Mouse (Mus musculus) forebrain, embryonic 11.5 days (tissue): ENCODE measurements at regions not wholly inside any gene's neighbourhood (a gene's known extent, or its start where the extent isn't known, plus 50 kb on each side); places are given as distances from the start of the nearest gene placed in this dataset.

Experiments used
- ATAC-seq: fragments of 200-750 bp; cut with Nextera tagmentation; replicated peaks from 2 replicates; pipeline ENCODE4 v1.8.0; 2017; ENCODE audit warnings: moderate TSS enrichment; ENCODE audit not compliant: low FRiP score
- DNase-seq: peaks from one replicate; pipeline ENCODE4 v3.0.0-alpha.2; 2017; ENCODE audit warnings: low spot score
- H3K27ac ChIP-seq: fragments of 300-500 bp; sonication (generic); 2 replicates; pipeline ENCODE4 v1.5.1; 2014; ENCODE audit warnings: low read depth, low read length
- H3K27me3 ChIP-seq: fragments of 300-500 bp; sonication (generic); 2 replicates; pipeline ENCODE4 v1.6.1; 2014; ENCODE audit warnings: mild to moderate bottlenecking, low read length, mixed read lengths; ENCODE audit not compliant: control insufficient read depth, insufficient read depth
- H3K36me3 ChIP-seq: fragments of 300-500 bp; sonication (generic); 2 replicates; pipeline ENCODE4 v1.6.1; 2014; ENCODE audit warnings: mild to moderate bottlenecking, low read length, moderate library complexity, mixed read lengths; ENCODE audit not compliant: control insufficient read depth, insufficient read depth
- H3K4me1 ChIP-seq: fragments of 300-500 bp; sonication (generic); replicated peaks from 2 replicates; pipeline ENCODE4 v1.6.1; 2014; ENCODE audit warnings: low read length, mixed read lengths; ENCODE audit not compliant: control insufficient read depth, insufficient read depth
- H3K4me2 ChIP-seq: fragments of 300-500 bp; sonication (generic); 2 replicates; pipeline ENCODE4 v1.6.1; 2014; ENCODE audit warnings: low read depth, mild to moderate bottlenecking, low read length, moderate library complexity, mixed read lengths; ENCODE audit not compliant: severe bottlenecking
- H3K4me3 ChIP-seq: fragments of 300-500 bp; sonication (generic); 2 replicates; pipeline ENCODE4 v1.5.1; 2014; ENCODE audit warnings: low read depth, low read length
- H3K9ac ChIP-seq: fragments of 300-500 bp; sonication (generic); 2 replicates; pipeline ENCODE4 v1.6.1; 2014; ENCODE audit warnings: low read length
- H3K9me3 ChIP-seq: fragments of 300-500 bp; sonication (generic); 2 replicates; pipeline ENCODE4 v1.6.1; 2016; ENCODE audit warnings: low read length, mixed read lengths; ENCODE audit not compliant: control insufficient read depth
- WGBS: fragments of 180-500 bp; shearing (Covaris S2); extraction: QIAGEN DNeasy Blood & Tissue Kit; methylation state at CpG from one replicate; pipeline ENCODE4 v1.1.7; 2014; 5-methylcytosine and 5-hydroxymethylcytosine counted together

- ATAC-seq (no peak), DNase-seq (no peak)
- no peaks in the 10 kb centered on the region for H3K9me3 ChIP-seq
- peaks cover 11% of the 10 kb centered on the region for H3K4me1 ChIP-seq
- no peak overlapping the region for H3K4me3 ChIP-seq
- no peak overlapping the region for H3K4me2 ChIP-seq
- no peaks in the 10 kb centered on the region for H3K27me3 ChIP-seq
- no peak overlapping the region for H3K9ac ChIP-seq
- WGBS: 94% methylated on average over 4 of the region's 4 CpGs
- no peak overlapping the region for H3K27ac ChIP-seq
- H3K36me3 ChIP-seq: no peaks in the 10 kb centered on the region
Observed at GRCm38 (mm10) chr6:50980311-50980710, 326.1 kb upstream of the Npvf start.

- no peak for ATAC-seq
- Histone ChIP-seq H3K27me3 (no peaks in the 10 kb centered on the region), H3K9me3 (no peaks in the 10 kb centered on the region), H3K4me2 (no peak overlapping the region), H3K4me1 (peaks cover 11% of the 10 kb centered on the region), H3K36me3 (no peaks in the 10 kb centered on the region), H3K27ac (no peak overlapping the region), H3K4me3 (no peak overlapping the region), H3K9ac (no peak overlapping the region)
- no peak for DNase-seq
- WGBS: 60% methylated on average over 7 of the region's 7 CpGs
Observed at GRCm38 (mm10) chr6:50981702-50982309, 327.6 kb upstream of the Npvf start.

GRCm38 (mm10) chr6:50982856-50983255 lies 328.6 kb upstream of the Npvf start:
- H3K27me3 ChIP-seq: no peaks in the 10 kb centered on the region
- ATAC-seq (no peak), DNase-seq (no peak)
- no peak overlapping the region for H3K27ac ChIP-seq
- H3K4me2 ChIP-seq: no peak overlapping the region
- no peak overlapping the region for H3K9ac ChIP-seq
- no peaks in the 10 kb centered on the region for H3K36me3 ChIP-seq
- peaks cover 4% of the 10 kb centered on the region for H3K4me1 ChIP-seq
- 65% methylated on average over 4 of the region's 4 CpGs for WGBS
- H3K4me3 ChIP-seq: no peak overlapping the region
- H3K9me3 ChIP-seq: no peaks in the 10 kb centered on the region

GRCm38 (mm10) chr6:50983511-50984099 lies 329.4 kb upstream of the Npvf start:
- H3K4me1 ChIP-seq: peaks cover 4% of the 10 kb centered on the region
- no peak for DNase-seq
- no peak overlapping the region for H3K4me3 ChIP-seq
- no peaks in the 10 kb centered on the region for H3K27me3 ChIP-seq
- H3K36me3 ChIP-seq: no peaks in the 10 kb centered on the region
- ATAC-seq: no peak
- H3K9ac ChIP-seq: no peak overlapping the region
- WGBS: 40% methylated on average over 8 of the region's 8 CpGs
- H3K4me2 ChIP-seq: no peak overlapping the region
- H3K9me3 ChIP-seq: no peaks in the 10 kb centered on the region
- no peak overlapping the region for H3K27ac ChIP-seq

GRCm38 (mm10) chr6:50984157-50984905 lies 330.1 kb upstream of the Npvf start:
- no peak overlapping the region for H3K4me3 ChIP-seq
- WGBS: 62% methylated on average over 11 of the region's 11 CpGs
- DNase-seq: no peak
- H3K27me3 ChIP-seq: no peaks in the 10 kb centered on the region
- no peaks in the 10 kb centered on the region for H3K9me3 ChIP-seq
- H3K4me2 ChIP-seq: no peak overlapping the region
- no peak overlapping the region for H3K27ac ChIP-seq
- no peak overlapping the region for H3K9ac ChIP-seq
- no peaks in the 10 kb centered on the region for H3K36me3 ChIP-seq
- no peak for ATAC-seq
- H3K4me1 ChIP-seq: peaks cover 4% of the 10 kb centered on the region

- no peak overlapping the region for H3K27ac ChIP-seq
- no peak overlapping the region for H3K9ac ChIP-seq
- H3K4me3 ChIP-seq: no peak overlapping the region
- H3K4me1 ChIP-seq: peaks cover 4% of the 10 kb centered on the region
- no peak overlapping the region for H3K4me2 ChIP-seq
- no peaks in the 10 kb centered on the region for H3K27me3 ChIP-seq
- WGBS: 74% methylated on average over 9 of the region's 9 CpGs
- DNase-seq: no peak
- ATAC-seq: no peak
- no peaks in the 10 kb centered on the region for H3K36me3 ChIP-seq
- no peaks in the 10 kb centered on the region for H3K9me3 ChIP-seq
Observed at GRCm38 (mm10) chr6:50986270-50986924, 332.2 kb upstream of the Npvf start.

GRCm38 (mm10) chr6:50988561-50988960 lies 334.3 kb upstream of the Npvf start:
- DNase-seq (no peak), ATAC-seq (no peak)
- Histone ChIP-seq H3K9ac (no peak overlapping the region), H3K36me3 (no peaks in the 10 kb centered on the region), H3K4me2 (no peak overlapping the region), H3K4me3 (no peak overlapping the region), H3K9me3 (no peaks in the 10 kb centered on the region), H3K4me1 (peaks cover 4% of the 10 kb centered on the region), H3K27ac (no peak overlapping the region), H3K27me3 (no peaks in the 10 kb centered on the region)
- 84% methylated on average over 3 of the region's 3 CpGs for WGBS

- Histone ChIP-seq H3K27me3 (no peaks in the 10 kb centered on the region), H3K4me2 (no peak overlapping the region), H3K9ac (no peak overlapping the region), H3K4me3 (no peak overlapping the region), H3K4me1 (no peaks in the 10 kb centered on the region), H3K27ac (no peak overlapping the region), H3K36me3 (no peaks in the 10 kb centered on the region), H3K9me3 (no peaks in the 10 kb centered on the region)
- DNase-seq (no peak), ATAC-seq (no peak)
- WGBS: 83% methylated on average over 8 of the region's 8 CpGs
Observed at GRCm38 (mm10) chr6:50991528-50992125, 337.4 kb upstream of the Npvf start.
